Mouse (Mus musculus): ENCODE measurements around the gene Rest.
"Not testable (repeated sequence)": the region's sequence is repeated elsewhere in the genome, so short reads cannot be mapped to it uniquely, and the experiment has no call there.

Gene Rest

DNA sequence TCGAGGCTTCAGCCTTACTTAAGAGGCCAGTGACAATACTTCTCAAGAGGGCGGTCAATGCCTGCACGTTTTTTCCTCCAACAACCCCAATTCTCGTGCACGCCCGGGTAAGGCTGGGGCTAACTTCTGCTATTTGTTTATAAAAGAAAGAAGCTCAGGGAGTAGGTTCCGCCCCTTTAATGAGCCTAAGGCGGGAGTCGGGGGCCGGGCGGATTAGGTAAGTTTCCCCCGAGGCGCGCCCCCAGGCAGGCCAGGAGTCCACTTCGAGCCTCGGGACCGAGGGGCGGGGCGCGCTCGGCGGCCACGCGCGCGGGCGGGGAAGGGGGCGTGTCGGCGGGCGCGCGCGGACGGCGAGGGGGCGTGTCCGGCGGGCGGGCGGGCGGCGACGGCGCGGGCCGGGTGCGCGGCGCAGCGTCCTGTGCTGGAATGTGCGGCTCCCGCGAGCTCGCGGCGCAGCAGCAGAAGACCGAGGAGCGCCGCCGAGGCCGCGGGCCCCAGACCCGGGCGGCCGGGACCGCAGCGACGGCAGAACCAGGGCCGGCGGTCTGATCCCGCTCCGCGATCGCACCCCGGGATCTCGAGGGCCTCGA is at the start of gene Rest:
Rest (plus strand) TSS at position 411 of the 590 bp plus-strand sequence.
- in situ Hi-C loops (cut with MboI, MseI): no loop called here

- in situ Hi-C loops (cut with MboI, MseI): no loop called here
Observed at GRCm38 (mm10) chr5:77217211-77217610, 48.1 kb upstream of the Rest start.

DNA sequence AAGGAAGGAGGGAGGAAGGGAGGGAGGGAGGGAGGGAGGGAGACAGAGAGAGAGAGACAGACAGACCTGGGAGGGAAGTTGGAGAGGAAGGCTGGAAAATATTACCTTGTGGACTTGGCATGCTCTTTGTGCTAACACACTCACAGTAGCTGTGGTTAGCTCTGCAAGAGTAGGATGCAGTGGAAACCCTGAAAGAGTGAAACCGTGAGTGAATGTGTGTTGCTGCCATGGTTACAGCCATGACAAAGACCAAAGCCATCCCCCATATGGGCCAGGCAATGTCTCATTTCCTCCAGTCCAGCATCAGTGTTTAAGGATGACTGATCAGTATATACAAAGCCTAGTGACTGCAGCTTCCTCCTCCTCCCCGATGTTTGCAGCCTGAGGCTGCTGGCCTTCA is 47.6 kb upstream of the Rest start:
- in situ Hi-C loops (cut with MboI, MseI): no loop called here

- in situ Hi-C loops (cut with MboI, MseI): no loop called here
Observed at GRCm38 (mm10) chr5:77223043-77223975, 42.0 kb upstream of the Rest start.

DNA sequence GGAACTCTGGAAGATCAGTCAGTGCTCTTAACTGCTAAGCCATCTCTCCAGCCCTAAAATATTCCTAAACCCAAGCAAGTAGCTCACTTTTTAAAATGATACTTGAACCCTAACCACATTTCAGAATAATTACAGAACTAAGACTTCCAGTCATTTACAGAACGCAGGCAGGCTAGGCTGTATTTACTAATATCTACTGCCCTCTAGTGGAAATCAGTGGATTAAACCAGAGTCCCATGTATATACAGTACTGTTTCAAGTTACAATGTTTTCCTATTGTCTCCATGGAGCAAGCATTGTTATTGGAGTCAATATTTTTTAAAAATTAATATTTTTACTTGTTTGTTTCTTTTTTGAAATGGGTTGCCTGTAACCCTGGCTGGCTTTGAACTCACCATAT is 36.3 kb upstream of the Rest start:
- in situ Hi-C loops (cut with MboI, MseI): no loop called here

DNA sequence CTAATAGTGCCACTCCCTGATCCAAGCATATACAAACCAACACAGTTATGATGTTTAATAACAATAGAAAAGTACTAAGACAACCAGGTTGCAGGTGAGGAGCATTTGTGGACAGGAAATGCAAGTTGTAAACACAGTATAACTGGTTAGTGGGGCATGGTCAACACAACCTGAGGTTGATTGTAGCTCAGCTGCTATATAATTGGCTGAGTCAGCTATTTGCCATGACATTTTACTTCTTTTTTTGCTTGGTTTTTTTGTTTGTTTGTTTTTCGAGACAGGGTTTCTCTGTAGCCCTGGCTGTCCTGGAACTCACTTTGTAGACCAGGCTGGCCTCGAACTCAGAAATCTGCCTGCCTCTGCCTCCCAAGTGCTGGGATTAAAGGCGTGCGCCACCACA is 33.4 kb upstream of the Rest start:
- in situ Hi-C loops (cut with MboI, MseI): not testable (repeated sequence)

- in situ Hi-C loops (cut with MboI, MseI): no loop called here
Observed at GRCm38 (mm10) chr5:77234921-77235320, 30.4 kb upstream of the Rest start.

GRCm38 (mm10) chr5:77237104-77237503 is 28.2 kb upstream of the Rest start:
- in situ Hi-C loops (cut with MboI, MseI): no loop called here

GRCm38 (mm10) chr5:77244331-77244987 is 20.8 kb upstream of the Rest start:
- in situ Hi-C loops (cut with MboI, MseI): no loop called here

- in situ Hi-C loops (cut with MboI, MseI): no loop called here
Observed at GRCm38 (mm10) chr5:77245463-77245786, 19.9 kb upstream of the Rest start.

DNA sequence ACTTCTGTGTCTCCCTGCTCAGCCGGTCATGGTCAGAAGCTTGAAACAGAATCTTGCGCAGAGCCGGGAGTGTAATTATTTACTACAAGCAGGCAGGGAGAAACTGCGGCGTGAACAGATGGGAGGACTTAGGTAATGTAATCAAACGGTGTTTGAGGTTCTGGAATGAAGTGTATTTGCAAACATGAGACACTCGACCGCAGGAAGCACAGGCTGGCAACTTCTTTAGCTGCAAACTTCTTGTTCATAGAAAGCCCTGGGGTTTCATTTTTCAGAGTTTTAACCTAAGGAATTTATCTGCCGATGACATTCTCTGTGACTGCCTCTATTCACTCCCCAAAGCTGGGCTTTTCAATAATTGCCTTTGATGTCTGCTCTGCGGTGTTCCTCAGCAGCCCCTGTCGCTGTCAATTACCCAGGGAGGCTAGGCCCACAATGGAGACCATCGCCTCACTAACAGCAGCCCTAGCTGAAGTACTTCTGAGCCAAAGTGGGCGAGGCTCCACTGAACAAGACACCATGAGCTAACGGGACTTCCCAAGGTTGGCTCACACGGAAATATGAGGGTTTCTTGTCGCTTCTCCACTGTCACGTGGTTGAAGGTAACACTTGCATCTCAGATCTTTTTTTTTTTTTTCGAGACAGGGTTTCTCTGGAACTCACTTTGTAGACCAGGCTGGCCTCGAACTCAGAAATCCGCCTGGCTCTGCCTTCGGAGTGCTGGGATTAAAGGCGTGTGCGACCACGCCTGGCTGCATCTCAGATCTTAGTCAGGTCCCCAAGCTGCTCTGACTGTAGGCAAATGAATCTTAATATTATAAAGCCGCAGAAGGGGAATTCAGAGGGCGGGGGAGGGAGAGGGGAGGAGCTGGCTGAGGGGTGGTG is 19.3 kb upstream of the Rest start:
- in situ Hi-C loops (cut with MboI, MseI): no loop called here

DNA sequence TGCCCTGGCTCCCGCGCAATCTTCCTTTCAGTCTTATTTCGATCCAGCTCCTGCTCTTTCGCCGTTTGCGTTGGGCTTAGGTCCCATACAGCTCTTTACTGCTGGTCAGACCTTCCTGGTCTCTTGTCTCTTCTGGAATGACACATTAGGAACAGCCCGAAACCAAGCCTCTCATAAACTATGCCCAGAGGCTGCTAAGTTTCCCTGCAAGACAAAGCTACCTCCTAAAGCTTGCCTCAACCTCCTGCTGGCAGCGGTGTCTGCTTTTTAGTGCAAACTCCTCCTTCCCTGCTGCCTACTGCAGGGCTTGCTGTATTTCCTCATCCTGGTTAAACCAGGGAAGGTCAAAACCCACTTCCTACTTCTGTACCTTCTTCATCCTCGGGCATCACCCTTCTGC is 15.2 kb upstream of the Rest start:
- in situ Hi-C loops (cut with MboI, MseI): no loop called here

GRCm38 (mm10) chr5:77251656-77252055 is 13.6 kb upstream of the Rest start:
- in situ Hi-C loops (cut with MboI, MseI): no loop called here

DNA sequence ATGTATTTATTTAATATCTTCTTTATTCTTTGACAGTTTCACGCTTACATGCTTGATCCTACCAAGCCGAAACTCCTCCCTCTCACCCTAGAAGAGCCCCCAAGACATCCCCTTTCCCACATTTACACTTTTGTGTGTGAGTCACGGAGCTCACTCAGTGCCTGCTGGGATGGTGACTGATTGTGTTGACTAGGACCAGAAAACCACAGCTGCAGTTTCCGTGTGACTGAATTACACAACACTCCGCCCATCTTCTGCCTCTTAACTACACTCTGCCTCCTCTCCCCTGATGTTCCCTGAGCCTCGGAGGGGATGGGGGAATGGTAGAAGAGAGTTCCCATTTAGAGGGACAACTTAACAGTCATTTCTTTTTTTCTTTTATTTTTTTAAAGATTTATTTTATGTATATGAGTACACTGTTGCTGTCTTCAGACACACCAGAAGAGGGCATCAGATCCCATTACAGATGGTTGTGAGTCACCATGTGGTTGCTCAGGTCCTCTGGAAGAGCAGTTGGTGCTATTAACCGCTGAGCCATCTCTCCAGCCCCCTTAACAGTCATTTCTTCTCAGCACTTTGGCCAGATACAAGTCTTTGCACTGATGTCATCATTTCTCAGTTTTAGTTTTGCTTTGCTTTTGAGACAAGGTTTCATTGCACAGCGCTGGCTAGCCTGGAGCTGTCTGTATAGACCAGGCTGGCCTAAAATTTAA is 13.0 kb upstream of the Rest start:
- in situ Hi-C loops (cut with MboI, MseI): no loop called here

GRCm38 (mm10) chr5:77253154-77253553 is 12.1 kb upstream of the Rest start:
- in situ Hi-C loops (cut with MboI, MseI): no loop called here

GRCm38 (mm10) chr5:77254402-77254801 is 10.9 kb upstream of the Rest start:
- in situ Hi-C loops (cut with MboI, MseI): no loop called here

DNA sequence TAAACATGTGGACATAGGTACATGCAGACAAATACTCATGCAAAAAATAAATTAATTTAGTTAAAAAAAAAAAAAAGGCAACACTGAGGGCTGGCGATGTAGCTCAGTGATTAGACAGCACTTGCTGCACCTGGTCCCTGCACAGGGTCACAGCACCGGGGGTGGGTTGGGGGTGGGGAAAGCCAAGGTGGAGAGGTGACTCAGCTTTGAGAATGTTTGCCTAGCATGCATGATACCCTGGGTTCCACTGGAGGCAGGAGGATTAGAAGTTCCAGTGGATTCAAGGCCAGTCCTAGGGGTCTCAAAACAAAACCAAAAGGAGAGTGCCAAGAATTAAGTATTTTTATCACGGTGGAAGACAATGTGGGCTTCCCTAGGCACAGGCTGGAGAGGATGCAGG is 7.7 kb upstream of the Rest start:
- in situ Hi-C loops (cut with MboI, MseI): no loop called here

- in situ Hi-C loops (cut with MboI, MseI): no loop called here
Observed at GRCm38 (mm10) chr5:77259315-77259714, 6.0 kb upstream of the Rest start.

- in situ Hi-C loops (cut with MboI, MseI): no loop called here
Observed at GRCm38 (mm10) chr5:77260141-77260540, 5.2 kb upstream of the Rest start.

DNA sequence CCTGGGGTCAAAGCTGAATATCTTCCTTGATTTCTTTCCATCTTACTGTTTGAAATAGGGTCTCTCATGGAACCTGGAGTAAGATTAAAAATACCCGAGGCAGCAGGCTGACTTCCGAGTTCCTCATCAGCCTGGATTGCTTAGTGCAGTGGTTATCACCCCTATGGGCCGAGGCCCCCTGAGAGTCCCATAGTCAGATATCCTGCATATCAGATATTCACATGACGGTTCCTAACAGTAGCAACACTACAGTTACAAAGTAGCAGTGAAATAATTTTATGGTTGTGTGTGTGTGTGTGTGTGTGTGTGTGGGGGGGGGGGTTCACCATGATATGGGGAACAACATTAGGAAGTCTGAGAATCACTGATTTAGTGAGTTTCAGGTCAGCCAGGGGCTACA is 4.2 kb upstream of the Rest start:
- in situ Hi-C loops (cut with MboI, MseI): no loop called here

DNA sequence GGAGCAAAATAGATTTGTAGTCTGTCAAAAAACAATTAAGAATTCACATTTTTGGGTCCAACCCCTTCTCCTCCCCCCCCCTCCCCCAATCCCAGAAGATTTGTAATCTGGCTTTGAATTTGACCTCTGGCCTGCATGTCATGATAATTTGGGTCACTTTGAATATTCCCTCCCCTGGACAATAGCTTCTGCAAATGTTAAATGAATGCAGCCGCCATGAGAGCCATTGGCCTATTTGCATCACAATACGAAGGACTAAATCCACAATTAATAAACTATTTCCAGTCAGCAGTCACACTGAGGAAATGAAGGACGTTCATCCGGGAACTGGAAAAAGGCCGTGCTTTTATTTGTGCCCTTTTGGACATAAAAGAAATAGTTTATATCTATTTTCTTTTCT is 3.2 kb upstream of the Rest start:
- in situ Hi-C loops (cut with MboI, MseI): no loop called here

Data from regulatory T cell (primary cell).